Mouse (Mus musculus) MEL (cell line): ENCODE results near the gene Slc25a33. TPM values are rescaled to one million over a fixed set of nuclear protein-coding genes. Genes with fewer than 3 reads are reported as not detected.
"Not testable (repeated sequence)": the region's sequence is repeated elsewhere in the genome, so short reads cannot be mapped to it uniquely, and the experiment has no call there.

ENCODE experiments used
- DNase-seq: peaks from one replicate; pipeline ENCODE4 v3.0.0; 2011; ENCODE audit warnings: low read depth, low spot score
- H3K27ac ChIP-seq: 2 replicates; pipeline ENCODE4 v1.5.1; 2012; ENCODE audit warnings: low read depth, mild to moderate bottlenecking, control low read depth, low read length, moderate library complexity; ENCODE audit not compliant: control insufficient read depth
- H3K27me3 ChIP-seq, 2 experiments: fragments of 150-350 bp in 1 of 2; sonication (generic) in 1 of 2; 2 replicates each; pipeline ENCODE4 v1.6.1; 2012; ENCODE audit warnings: low read length in 2 of 2, mild to moderate bottlenecking in 2 of 2, improper control_type of control experiment in 1 of 2, moderate library complexity in 1 of 2; ENCODE audit not compliant: insufficient read depth in 2 of 2, control insufficient read depth in 1 of 2
- H3K36me3 ChIP-seq, 2 experiments: 2 replicates each; pipeline ENCODE4 v1.6.1; 2012 to 2014; ENCODE audit warnings: low read length in 2 of 2, improper control_type of control experiment in 1 of 2, inconsistent platforms in 1 of 2, mild to moderate bottlenecking in 1 of 2; ENCODE audit not compliant: insufficient read depth in 2 of 2, control insufficient read depth in 1 of 2
- H3K4me1 ChIP-seq, 2 experiments: fragments of 150-350 bp in 1 of 2; sonication (generic) in 1 of 2; 2 replicates each; pipeline ENCODE4 v1.6.1; 2012; ENCODE audit warnings: low read length in 2 of 2, improper control_type of control experiment in 1 of 2, mild to moderate bottlenecking in 1 of 2; ENCODE audit not compliant: insufficient read depth in 2 of 2, control insufficient read depth in 1 of 2
- H3K4me3 ChIP-seq, 2 experiments: fragments of 150-350 bp in 1 of 2; sonication (generic) in 1 of 2; 2 replicates each; pipeline ENCODE4 v1.5.1; 2012; ENCODE audit warnings: low read depth in 2 of 2, low read length in 2 of 2, mild to moderate bottlenecking in 2 of 2, moderate library complexity in 2 of 2, control low read depth in 1 of 2, improper control_type of control experiment in 1 of 2; ENCODE audit not compliant: control insufficient read depth in 1 of 2, insufficient read depth in 1 of 2
- H3K79me2 ChIP-seq: 2 replicates; pipeline ENCODE4 v1.6.1; 2012; ENCODE audit warnings: mild to moderate bottlenecking, low read length, moderate library complexity; ENCODE audit not compliant: control insufficient read depth, poor library complexity, insufficient read depth
- H3K9ac ChIP-seq: 2 replicates; pipeline ENCODE4 v1.6.1; 2012; ENCODE audit warnings: low read depth, mild to moderate bottlenecking, control low read depth, low read length, moderate library complexity; ENCODE audit not compliant: control insufficient read depth, poor library complexity, severe bottlenecking
- H3K9me3 ChIP-seq: fragments of 150-350 bp; sonication (generic); replicated peaks from 2 replicates; pipeline ENCODE4 v1.6.1; 2012; ENCODE audit warnings: mild to moderate bottlenecking, low read length, improper control_type of control experiment, moderate library complexity; ENCODE audit not compliant: insufficient read depth
- CHD2 ChIP-seq: IDR thresholded peaks from 2 replicates; pipeline ENCODE4 v1.6.1; 2011; ENCODE audit warnings: low read length, improper control_type of control experiment
- CTCF ChIP-seq, 3 experiments: IDR thresholded peaks in 2 of 3; conservative IDR thresholded peaks in 1 of 3; 2 replicates each; pipeline ENCODE4 v1.5.1; 2011 to 2012; ENCODE audit warnings: low read length in 3 of 3, low read depth in 2 of 3, mild to moderate bottlenecking in 2 of 3, improper control_type of control experiment in 1 of 3, inconsistent platforms in 1 of 3, mixed read lengths in 1 of 3, moderate library complexity in 1 of 3; ENCODE audit not compliant: control insufficient read depth in 1 of 3, insufficient read depth in 1 of 3, poor library complexity in 1 of 3, severe bottlenecking in 1 of 3
- E2F4 ChIP-seq: IDR thresholded peaks from 2 replicates; pipeline ENCODE4 v1.6.1; 2011; ENCODE audit warnings: low read depth, low read length, improper control_type of control experiment, borderline replicate concordance
- EP300 ChIP-seq, 2 experiments: IDR thresholded peaks; 2 replicates each; pipeline ENCODE4 v1.6.1; 2011; ENCODE audit warnings: improper control_type of control experiment in 2 of 2, low read length in 2 of 2, low read depth in 1 of 2, mild to moderate bottlenecking in 1 of 2
- GATA1 ChIP-seq: IDR thresholded peaks from 2 replicates; pipeline ENCODE4 v1.6.1; 2011; ENCODE audit warnings: low read depth, low read length, improper control_type of control experiment
- KAT2A ChIP-seq: conservative IDR thresholded peaks from 2 replicates; pipeline ENCODE4 v1.6.1; 2012; ENCODE audit warnings: low read depth, low read length, improper control_type of control experiment, inconsistent platforms
- MAFK ChIP-seq: IDR thresholded peaks from 2 replicates; pipeline ENCODE4 v1.6.1; 2011; ENCODE audit warnings: low read depth, mild to moderate bottlenecking, low read length, improper control_type of control experiment, borderline replicate concordance
- MEF2A ChIP-seq: IDR thresholded peaks from 2 replicates; pipeline ENCODE4 v1.6.1; 2014; ENCODE audit warnings: low read depth, mild to moderate bottlenecking, inconsistent platforms, low read length, improper control_type of control experiment; ENCODE audit not compliant: poor library complexity, insufficient replicate concordance, severe bottlenecking; ENCODE audit errors: extremely low read depth
- MYB ChIP-seq: IDR thresholded peaks from 2 replicates; pipeline ENCODE4 v1.6.1; 2011; ENCODE audit warnings: mild to moderate bottlenecking, low read depth, low read length, improper control_type of control experiment
- NRF1 ChIP-seq: IDR thresholded peaks from 2 replicates; pipeline ENCODE4 v1.6.1; 2014; ENCODE audit warnings: low read depth, mild to moderate bottlenecking, inconsistent platforms, low read length, improper control_type of control experiment, moderate library complexity; ENCODE audit not compliant: poor library complexity, insufficient read depth, severe bottlenecking
- POLR2A ChIP-seq, 2 experiments: IDR thresholded peaks; 2 replicates each; pipeline ENCODE4 v1.6.1; 2011 to 2012; ENCODE audit warnings: low read length in 2 of 2, mild to moderate bottlenecking in 2 of 2, control low read depth in 1 of 2, improper control_type of control experiment in 1 of 2, low read depth in 1 of 2, moderate library complexity in 1 of 2; ENCODE audit not compliant: control insufficient read depth in 1 of 2, insufficient read depth in 1 of 2, poor library complexity in 1 of 2
- POLR2AphosphoS2 ChIP-seq: IDR thresholded peaks from 2 replicates; pipeline ENCODE4 v1.6.1; 2011; ENCODE audit warnings: low read length, improper control_type of control experiment
- TBP ChIP-seq: IDR thresholded peaks from 2 replicates; pipeline ENCODE4 v1.8.0; 2011; ENCODE audit warnings: low read depth, low read length, improper control_type of control experiment
- TCF12 ChIP-seq: IDR thresholded peaks from 2 replicates; pipeline ENCODE4 v1.6.1; 2014; ENCODE audit warnings: low read depth, mild to moderate bottlenecking, inconsistent platforms, low read length, improper control_type of control experiment, moderate library complexity
- ZMIZ1 ChIP-seq: IDR thresholded peaks from 2 replicates; pipeline ENCODE4 v1.6.1; 2012; ENCODE audit warnings: low read depth, mild to moderate bottlenecking, inconsistent platforms, low read length, improper control_type of control experiment, moderate library complexity
- polyA plus RNA-seq, 2 experiments: library from polyadenylated mRNA; stranded (reverse) in 1 of 2; unstranded in 1 of 2; fragments of >175 nt in 1 of 2; fragments of >200 nt in 1 of 2; gene quantifications; 2 replicates each; pipeline versions ENCODE4 v1.2.1 to v1.2.4; 2012; ENCODE audit warnings: low replicate concordance in 2 of 2, low read depth in 1 of 2; ENCODE audit not compliant: insufficient read length in 2 of 2, insufficient read depth in 1 of 2, missing spikeins in 1 of 2
- total RNA-seq: library from RNA; depleted of rRNA; stranded (reverse); fragments of 300-350 nt; gene quantifications from 2 replicates; pipeline ENCODE4 v1.2.3, GENCODE M21; 2012

Slc25a33 gene
- total and polyA plus RNA-seq, 3 experiments = 20.6 to 103 (median 24.8) TPM

GRCm38 (mm10) chr4:149815586-149815985 is 41.5 kb upstream of the Slc25a33 start:
- Histone ChIP-seq H3K9me3 (no peaks in the 10 kb centered on the region), H3K9ac (no peak overlapping the region), H3K79me2 (no peaks in the 10 kb centered on the region), H3K4me1 (no peaks in the 10 kb centered on the region), H3K4me3 (no peak overlapping the region), H3K27ac (no peak overlapping the region), H3K36me3 (no peaks in the 10 kb centered on the region), H3K27me3 (peaks cover 0 to 2% of the 10 kb centered on the region in 2 experiments; a peak in 2 of 4 replicates)
- TF ChIP-seq TCF12 (no peak), NRF1 (no peak), GATA1 (no peak), POLR2AphosphoS2 (no peak), ZMIZ1 (no peak)
- no peak for DNase-seq

GRCm38 (mm10) chr4:149813409-149814184 is 39.5 kb upstream of the Slc25a33 start:
- Histone ChIP-seq H3K4me1 (no peaks in the 10 kb centered on the region), H3K4me3 (no peak overlapping the region), H3K9me3 (no peaks in the 10 kb centered on the region), H3K9ac (no peak overlapping the region), H3K79me2 (no peaks in the 10 kb centered on the region), H3K27me3 (peaks cover 0 to 2% of the 10 kb centered on the region in 2 experiments; a peak in 2 of 4 replicates), H3K36me3 (no peaks in the 10 kb centered on the region), H3K27ac (no peak overlapping the region)
- DNase-seq = no peak
- no peak for TF ChIP-seq TBP

GRCm38 (mm10) chr4:149810372-149810771 is 36.3 kb upstream of the Slc25a33 start:
- not testable (repeated sequence) for DNase-seq, H3K4me3 ChIP-seq, H3K27ac ChIP-seq, H3K4me1 ChIP-seq, H3K9ac ChIP-seq, H3K79me2 ChIP-seq, H3K36me3 ChIP-seq, H3K9me3 ChIP-seq, H3K27me3 ChIP-seq

GRCm38 (mm10) chr4:149808584-149809227 is 34.6 kb upstream of the Slc25a33 start:
- H3K4me3 ChIP-seq = no peak overlapping the region
- DNase-seq = no peak
- H3K27me3 ChIP-seq = peaks cover 0 to 2% of the 10 kb centered on the region in 2 experiments; a peak in 2 of 4 replicates

More at GRCm38 (mm10) chr4:149808584-149809227, 34.6 kb upstream of the Slc25a33 start:
- Histone ChIP-seq H3K4me1 (no peaks in the 10 kb centered on the region), H3K36me3 (no peaks in the 10 kb centered on the region), H3K27ac (no peak overlapping the region), H3K9me3 (no peaks in the 10 kb centered on the region), H3K79me2 (no peaks in the 10 kb centered on the region)
- TF ChIP-seq POLR2A (IDR thresholded peaks at IDR 0.05; ENCODE audit: control insufficient read depth in 1 of 2, insufficient read depth in 1 of 2, low read depth in 1 of 2, low read length in 2 of 2, poor library complexity in 1 of 2) (no peak), POLR2AphosphoS2 (no peak), MAFK (no peak), EP300 (IDR thresholded peaks at IDR 0.05; ENCODE audit: low read depth in 1 of 2, low read length in 2 of 2) (no peak), NRF1 (no peak), KAT2A (no peak), CHD2 (no peak), E2F4 (no peak), CTCF (IDR thresholded peaks at IDR 0.05 in 2 of 3, conservative IDR thresholded peaks at IDR 0.05 in 1 of 3; ENCODE audit: control insufficient read depth in 1 of 3, insufficient read depth in 1 of 3, low read depth in 2 of 3, low read length in 3 of 3, poor library complexity in 1 of 3, severe bottlenecking in 1 of 3) (no peak), MYB (no peak), MEF2A (no peak)
- TF ChIP-seq, all 39 proteins: peak for 0
- no peak overlapping the region for H3K9ac ChIP-seq
